Mouse (Mus musculus): ENCODE measurements at regions not wholly inside any gene's neighbourhood (a gene's known extent, or its start where the extent isn't known, plus 50 kb on each side); places are given as distances from the start of the nearest gene placed in this dataset.

GRCm38 (mm10) chr4:7961521-7962172, 277.2 kb downstream of the Car8 start:
- no peak overlapping the region for H3K9ac ChIP-seq (ENCODE audit: low read depth, low read length)
- no peaks in the 10 kb centered on the region for H3K36me3 ChIP-seq (ENCODE audit: control insufficient read depth, insufficient read depth, low read length)
- no peaks in the 10 kb centered on the region for H3K4me1 ChIP-seq (ENCODE audit: control insufficient read depth, insufficient read depth, low read length)
- no peak overlapping the region for H3K27ac ChIP-seq (ENCODE audit: low read length)
- no peaks in the 10 kb centered on the region for H3K27me3 ChIP-seq (replicated peaks; ENCODE audit: control insufficient read depth, insufficient read depth, low read length)
- no peak overlapping the region for H3K4me3 ChIP-seq (ENCODE audit: low read length)
- no peak overlapping the region for H3K4me2 ChIP-seq (ENCODE audit: low read depth, low read length)
- no peak for ATAC-seq
- WGBS, result 55% methylated on average over 5 of the region's 5 CpGs
- no peaks in the 10 kb centered on the region for H3K9me3 ChIP-seq (ENCODE audit: control insufficient read depth, low read length)

- no peaks in the 10 kb centered on the region for H3K9me3 ChIP-seq (ENCODE audit: control insufficient read depth, low read length)
- H3K27ac ChIP-seq (ENCODE audit: low read length), result no peak overlapping the region
- H3K9ac ChIP-seq (ENCODE audit: low read depth, low read length), result no peak overlapping the region
- WGBS, result 56% methylated on average over 2 of the region's 2 CpGs
- H3K27me3 ChIP-seq (replicated peaks; ENCODE audit: control insufficient read depth, insufficient read depth, low read length), result no peaks in the 10 kb centered on the region
- ATAC-seq, result no peak
- no peaks in the 10 kb centered on the region for H3K4me1 ChIP-seq (ENCODE audit: control insufficient read depth, insufficient read depth, low read length)
- no peak overlapping the region for H3K4me2 ChIP-seq (ENCODE audit: low read depth, low read length)
- H3K36me3 ChIP-seq (ENCODE audit: control insufficient read depth, insufficient read depth, low read length), result no peaks in the 10 kb centered on the region
- no peak overlapping the region for H3K4me3 ChIP-seq (ENCODE audit: low read length)
Measured at GRCm38 (mm10) chr4:7960335-7960734, 278.5 kb downstream of the Car8 start.

GRCm38 (mm10) chr4:7948020-7948419, 290.8 kb downstream of the Car8 start:
- no peak for ATAC-seq

GRCm38 (mm10) chr4:7921503-7921902, 317.3 kb downstream of the Car8 start:
- no peak overlapping the region for H3K4me2 ChIP-seq (ENCODE audit: low read depth, low read length)
- H3K36me3 ChIP-seq (ENCODE audit: control insufficient read depth, insufficient read depth, low read length), result no peaks in the 10 kb centered on the region
- H3K27me3 ChIP-seq (replicated peaks; ENCODE audit: control insufficient read depth, insufficient read depth, low read length), result no peaks in the 10 kb centered on the region
- no peak overlapping the region for H3K27ac ChIP-seq (ENCODE audit: low read length)
- no peaks in the 10 kb centered on the region for H3K9me3 ChIP-seq (ENCODE audit: control insufficient read depth, low read length)
- ATAC-seq, result 0 out of 2 replicates have a peak, but pooled peaks have one; percentile 33
- H3K4me1 ChIP-seq (ENCODE audit: control insufficient read depth, insufficient read depth, low read length), result no peaks in the 10 kb centered on the region
- no peak overlapping the region for H3K9ac ChIP-seq (ENCODE audit: low read depth, low read length)
- no peak overlapping the region for H3K4me3 ChIP-seq (ENCODE audit: low read length)
- WGBS, result 55% methylated on average over 2 of the region's 2 CpGs

More at GRCm38 (mm10) chr4:7948020-7948419, 290.8 kb downstream of the Car8 start:
- no peaks in the 10 kb centered on the region for H3K36me3 ChIP-seq (ENCODE audit: control insufficient read depth, insufficient read depth, low read length)
- H3K9ac ChIP-seq (ENCODE audit: low read depth, low read length), result no peak overlapping the region
- no peak overlapping the region for H3K4me3 ChIP-seq (ENCODE audit: low read length)
- WGBS, result 71% methylated on average over 1 of the region's 1 CpGs
- no peak overlapping the region for H3K27ac ChIP-seq (ENCODE audit: low read length)
- no peaks in the 10 kb centered on the region for H3K4me1 ChIP-seq (ENCODE audit: control insufficient read depth, insufficient read depth, low read length)
- no peak overlapping the region for H3K4me2 ChIP-seq (ENCODE audit: low read depth, low read length)
- no peaks in the 10 kb centered on the region for H3K27me3 ChIP-seq (replicated peaks; ENCODE audit: control insufficient read depth, insufficient read depth, low read length)
- H3K9me3 ChIP-seq (ENCODE audit: control insufficient read depth, low read length), result no peaks in the 10 kb centered on the region

GRCm38 (mm10) chr4:7913191-7913590, 325.6 kb downstream of the Car8 start:
- H3K27ac ChIP-seq (ENCODE audit: low read length), result no peak overlapping the region
- H3K36me3 ChIP-seq (ENCODE audit: control insufficient read depth, insufficient read depth, low read length), result no peaks in the 10 kb centered on the region
- H3K9ac ChIP-seq (ENCODE audit: low read depth, low read length), result no peak overlapping the region
- H3K4me1 ChIP-seq (ENCODE audit: control insufficient read depth, insufficient read depth, low read length), result no peaks in the 10 kb centered on the region
- no peak overlapping the region for H3K4me3 ChIP-seq (ENCODE audit: low read length)
- ATAC-seq, result no peak
- H3K27me3 ChIP-seq (replicated peaks; ENCODE audit: control insufficient read depth, insufficient read depth, low read length), result no peaks in the 10 kb centered on the region
- 86% methylated on average over 2 of the region's 2 CpGs for WGBS
- H3K9me3 ChIP-seq (ENCODE audit: control insufficient read depth, low read length), result no peaks in the 10 kb centered on the region
- H3K4me2 ChIP-seq (ENCODE audit: low read depth, low read length), result no peak overlapping the region

GRCm38 (mm10) chr4:7912675-7913074, 326.2 kb downstream of the Car8 start:
- H3K4me3 ChIP-seq (ENCODE audit: low read length), result no peak overlapping the region
- no peak overlapping the region for H3K9ac ChIP-seq (ENCODE audit: low read depth, low read length)
- ATAC-seq, result no peak
- WGBS, result 88% methylated on average over 2 of the region's 2 CpGs
- H3K4me2 ChIP-seq (ENCODE audit: low read depth, low read length), result no peak overlapping the region
- no peaks in the 10 kb centered on the region for H3K36me3 ChIP-seq (ENCODE audit: control insufficient read depth, insufficient read depth, low read length)
- H3K4me1 ChIP-seq (ENCODE audit: control insufficient read depth, insufficient read depth, low read length), result no peaks in the 10 kb centered on the region
- H3K27me3 ChIP-seq (replicated peaks; ENCODE audit: control insufficient read depth, insufficient read depth, low read length), result no peaks in the 10 kb centered on the region
- H3K9me3 ChIP-seq (ENCODE audit: control insufficient read depth, low read length), result no peaks in the 10 kb centered on the region
- no peak overlapping the region for H3K27ac ChIP-seq (ENCODE audit: low read length)

- Histone ChIP-seq H3K4me3 (ENCODE audit: low read length) (no peak overlapping the region), H3K4me2 (ENCODE audit: low read depth, low read length) (no peak overlapping the region), H3K36me3 (ENCODE audit: control insufficient read depth, insufficient read depth, low read length) (no peaks in the 10 kb centered on the region), H3K4me1 (ENCODE audit: control insufficient read depth, insufficient read depth, low read length) (no peaks in the 10 kb centered on the region), H3K9ac (ENCODE audit: low read depth, low read length) (no peak overlapping the region), H3K9me3 (ENCODE audit: control insufficient read depth, low read length) (no peaks in the 10 kb centered on the region), H3K27ac (ENCODE audit: low read length) (no peak overlapping the region), H3K27me3 (replicated peaks; ENCODE audit: control insufficient read depth, insufficient read depth, low read length) (no peaks in the 10 kb centered on the region)
- peak; percentile 69 for ATAC-seq
- WGBS, result 38% methylated on average over 1 of the region's 1 CpGs
Measured at GRCm38 (mm10) chr4:7903130-7903529, 335.7 kb downstream of the Car8 start.

GRCm38 (mm10) chr4:7894914-7895313, 343.9 kb downstream of the Car8 start:
- Histone ChIP-seq H3K36me3 (ENCODE audit: control insufficient read depth, insufficient read depth, low read length) (no peaks in the 10 kb centered on the region), H3K4me3 (ENCODE audit: low read length) (no peak overlapping the region), H3K9me3 (ENCODE audit: control insufficient read depth, low read length) (no peaks in the 10 kb centered on the region), H3K27me3 (replicated peaks; ENCODE audit: control insufficient read depth, insufficient read depth, low read length) (no peaks in the 10 kb centered on the region), H3K4me2 (ENCODE audit: low read depth, low read length) (no peak overlapping the region), H3K27ac (ENCODE audit: low read length) (no peak overlapping the region), H3K9ac (ENCODE audit: low read depth, low read length) (no peak overlapping the region), H3K4me1 (ENCODE audit: control insufficient read depth, insufficient read depth, low read length) (no peaks in the 10 kb centered on the region)
- no peak for ATAC-seq
- 88% methylated on average over 4 of the region's 4 CpGs for WGBS

GRCm38 (mm10) chr4:7891128-7891527, 347.7 kb downstream of the Car8 start:
- Histone ChIP-seq H3K4me3 (ENCODE audit: low read length) (no peak overlapping the region), H3K27ac (ENCODE audit: low read length) (no peak overlapping the region), H3K9me3 (ENCODE audit: control insufficient read depth, low read length) (no peaks in the 10 kb centered on the region), H3K36me3 (ENCODE audit: control insufficient read depth, insufficient read depth, low read length) (no peaks in the 10 kb centered on the region), H3K4me2 (ENCODE audit: low read depth, low read length) (no peak overlapping the region), H3K4me1 (ENCODE audit: control insufficient read depth, insufficient read depth, low read length) (no peaks in the 10 kb centered on the region), H3K9ac (ENCODE audit: low read depth, low read length) (no peak overlapping the region), H3K27me3 (replicated peaks; ENCODE audit: control insufficient read depth, insufficient read depth, low read length) (no peaks in the 10 kb centered on the region)
- ATAC-seq, result no peak
- 62% methylated on average over 2 of the region's 2 CpGs for WGBS

GRCm38 (mm10) chr4:7854518-7854917, 384.3 kb downstream of the Car8 start:
- Histone ChIP-seq H3K36me3 (ENCODE audit: control insufficient read depth, insufficient read depth, low read length) (no peaks in the 10 kb centered on the region), H3K4me2 (ENCODE audit: low read depth, low read length) (no peak overlapping the region), H3K27ac (ENCODE audit: low read length) (no peak overlapping the region), H3K4me3 (ENCODE audit: low read length) (no peak overlapping the region), H3K9ac (ENCODE audit: low read depth, low read length) (no peak overlapping the region), H3K27me3 (replicated peaks; ENCODE audit: control insufficient read depth, insufficient read depth, low read length) (no peaks in the 10 kb centered on the region), H3K4me1 (ENCODE audit: control insufficient read depth, insufficient read depth, low read length) (no peaks in the 10 kb centered on the region), H3K9me3 (ENCODE audit: control insufficient read depth, low read length) (no peaks in the 10 kb centered on the region)
- 85% methylated on average over 1 of the region's 1 CpGs for WGBS
- no peak for ATAC-seq
